Mouse (Mus musculus) C2C12 (cell line): ENCODE measurements at regions not wholly inside any gene's neighbourhood (a gene's known extent, or its start where the extent isn't known, plus 50 kb on each side); places are given as distances from the start of the nearest gene placed in this dataset.

Source experiments
- CTCF ChIP-seq: IDR thresholded peaks from one replicate; pipeline ENCODE4 v1.5.1; 2011; ENCODE audit not compliant: control insufficient read depth, insufficient read depth, insufficient read length
- MYOG ChIP-seq: IDR thresholded peaks from one replicate; pipeline ENCODE4 v1.6.1; 2011; ENCODE audit not compliant: control insufficient read depth, insufficient read length; ENCODE audit errors: extremely low read depth

DNA sequence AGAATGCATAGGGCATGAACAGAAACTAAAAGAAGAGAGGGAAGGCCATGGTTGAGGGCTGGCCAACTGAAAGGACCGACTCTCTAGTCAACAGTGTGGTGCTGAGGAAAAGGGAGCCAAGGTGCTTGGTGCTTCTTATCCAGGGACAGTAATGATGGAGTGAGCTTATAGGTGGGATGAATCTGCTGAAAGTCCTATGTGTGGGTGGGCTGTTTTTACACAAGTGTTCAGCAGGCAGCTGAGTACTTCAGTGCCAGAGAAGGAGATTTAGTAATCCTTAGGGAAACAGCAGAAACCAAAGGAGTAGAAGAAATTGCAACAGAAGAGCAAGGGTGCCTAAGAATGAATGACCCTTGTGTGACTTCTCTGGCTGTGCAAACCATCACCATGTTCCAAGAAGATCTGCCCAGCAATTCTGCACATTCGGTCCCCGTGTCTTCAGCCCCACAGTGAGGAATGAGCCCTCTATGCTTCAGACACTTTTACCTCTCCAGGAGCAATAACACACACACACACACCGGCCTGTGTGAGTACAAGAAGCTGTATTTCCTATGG is 82.1 kb upstream of the Pkn2 start:
- TF ChIP-seq CTCF: no peak
- TF ChIP-seq MYOG: no peak
